Mouse (Mus musculus) G1E (cell line): ENCODE data around the gene Hs1bp3. TPM values are rescaled to one million over a fixed set of nuclear protein-coding genes. Genes with fewer than 3 reads are reported as not detected.

Experiments
- ATAC-seq: 2 replicates; pipeline ENCODE4 v1.8.0; 2016; ENCODE audit warnings: mild to moderate bottlenecking; ENCODE audit not compliant: insufficient number of reproducible peaks, poor library complexity, low FRiP score, severe bottlenecking; ENCODE audit errors: extremely low read depth
- DNase-seq: peaks from one replicate; pipeline ENCODE4 v3.0.0; 2012; ENCODE audit warnings: low spot score
- H3K27me3 ChIP-seq: 2 replicates; pipeline ENCODE4 v1.6.1; 2012; ENCODE audit warnings: mild to moderate bottlenecking, low read length, inconsistent platforms; ENCODE audit not compliant: insufficient read depth
- H3K36me3 ChIP-seq: replicated peaks from 2 replicates; pipeline ENCODE3; 2012; ENCODE audit warnings: mild to moderate bottlenecking, inconsistent platforms
- H3K4me1 ChIP-seq: 2 replicates; pipeline ENCODE4 v1.6.1; 2012; ENCODE audit warnings: low read depth, low read length, inconsistent platforms, mixed read lengths; ENCODE audit not compliant: insufficient read depth
- H3K4me3 ChIP-seq: 2 replicates; pipeline ENCODE4 v1.5.1; 2012; ENCODE audit warnings: low read depth, mild to moderate bottlenecking, inconsistent platforms, low read length, moderate library complexity, mixed read lengths
- H3K9me3 ChIP-seq: replicated peaks from 2 replicates; pipeline ENCODE4 v1.6.1; 2012; ENCODE audit warnings: inconsistent platforms
- CTCF ChIP-seq: IDR thresholded peaks from 2 replicates; pipeline ENCODE4 v1.5.1; 2012; ENCODE audit warnings: low read depth, low read length, inconsistent platforms, mixed read lengths
- GATA1 ChIP-seq: IDR thresholded peaks from 2 replicates; pipeline ENCODE4 v1.6.1; 2012; ENCODE audit warnings: borderline replicate concordance, low read length, inconsistent platforms, mixed read lengths
- GATA2 ChIP-seq: IDR thresholded peaks from 2 replicates; pipeline ENCODE4 v1.6.1; 2012; ENCODE audit warnings: low read depth, low read length, inconsistent platforms, borderline replicate concordance
- POLR2AphosphoS5 ChIP-seq: IDR thresholded peaks from 2 replicates; pipeline ENCODE4 v1.6.1; 2012; ENCODE audit warnings: low read depth, low read length, inconsistent platforms; ENCODE audit not compliant: insufficient replicate concordance
- TAL1 ChIP-seq: conservative IDR thresholded peaks from 2 replicates; pipeline ENCODE4 v1.6.1; 2012; ENCODE audit warnings: low read depth, low read length, inconsistent platforms, mixed read lengths
- polyA plus RNA-seq: library from polyadenylated mRNA; stranded (reverse); fragments of >175 nt; gene quantifications from 2 replicates; pipeline ENCODE4 v1.2.3, GENCODE M21; 2012
- total RNA-seq, 2 experiments: library from RNA; stranded (forward) in 1 of 2; stranded (reverse) in 1 of 2; fragments of 200-1000 nt in 1 of 2; fragments of >200 nt in 1 of 2; fragmentation: Nextera tagmentation in 1 of 2; gene quantifications; 2 replicates each; pipeline ENCODE4 v1.2.3; 2014 to 2017

Gene Hs1bp3
- total and polyA plus RNA-seq, 3 experiments = 17.6 to 19.1 (median 18.8) TPM

GRCm38 (mm10) chr12:8326825-8327674 is 13.8 kb downstream of the Hs1bp3 start:
- Histone ChIP-seq H3K4me1 (no peaks in the 10 kb centered on the region), H3K4me3 (no peak overlapping the region), H3K27me3 (no peaks in the 10 kb centered on the region), H3K9me3 (no peaks in the 10 kb centered on the region), H3K36me3 (peaks cover 99% of the 10 kb centered on the region)
- no peak for TF ChIP-seq TAL1
- no peak for TF ChIP-seq POLR2AphosphoS5
- TF ChIP-seq GATA1 = no peak
- TF ChIP-seq CTCF = no peak
- TF ChIP-seq GATA2 = no peak
- DNase-seq = peak; percentile 34
- peak; percentile 73 for ATAC-seq

- Histone ChIP-seq H3K27me3 (no peaks in the 10 kb centered on the region), H3K36me3 (peaks cover 98% of the 10 kb centered on the region), H3K4me3 (no peak overlapping the region), H3K4me1 (no peaks in the 10 kb centered on the region), H3K9me3 (no peaks in the 10 kb centered on the region)
- no peak for ATAC-seq
- TF ChIP-seq TAL1 = no peak
- TF ChIP-seq GATA2 = no peak
- no peak for TF ChIP-seq POLR2AphosphoS5
- TF ChIP-seq CTCF = no peak
- TF ChIP-seq GATA1 = no peak
- DNase-seq = no peak
Observed at GRCm38 (mm10) chr12:8327675-8328053, 14.4 kb downstream of the Hs1bp3 start.

DNA sequence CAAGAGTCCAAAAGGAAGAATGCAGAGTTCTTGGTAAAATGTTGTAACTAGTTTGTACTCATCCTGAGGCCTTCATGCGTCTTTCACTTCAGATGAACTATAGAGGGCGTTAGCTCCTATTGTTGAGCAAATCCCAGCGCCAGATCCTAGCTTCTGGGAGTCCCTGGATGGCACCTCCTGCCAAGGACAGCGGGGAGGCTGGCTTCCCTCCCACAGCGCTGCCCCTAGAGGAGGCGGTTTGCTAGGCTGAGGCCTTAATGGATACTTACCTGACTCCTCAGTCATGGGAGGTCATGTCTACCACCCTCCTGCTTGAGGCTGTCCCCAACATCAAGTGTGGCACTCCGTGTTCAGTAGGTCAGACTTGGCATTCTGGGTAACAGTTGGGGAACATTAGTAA is 16.0 kb downstream of the Hs1bp3 start:
- no peak for DNase-seq
- Histone ChIP-seq H3K27me3 (no peaks in the 10 kb centered on the region), H3K4me1 (no peaks in the 10 kb centered on the region), H3K36me3 (peaks cover 97% of the 10 kb centered on the region), H3K9me3 (no peaks in the 10 kb centered on the region), H3K4me3 (no peak overlapping the region)
- no peak for ATAC-seq
- TF ChIP-seq GATA2 (no peak), GATA1 (no peak), CTCF (no peak)

- no peak overlapping the region for H3K4me3 ChIP-seq
- H3K27me3 ChIP-seq = no peaks in the 10 kb centered on the region
- H3K36me3 ChIP-seq = peaks cover 96% of the 10 kb centered on the region
- ATAC-seq = no peak
- no peaks in the 10 kb centered on the region for H3K4me1 ChIP-seq
- no peak for TF ChIP-seq POLR2AphosphoS5
- no peak for TF ChIP-seq CTCF
- no peak for TF ChIP-seq GATA1
- DNase-seq = no peak
- no peaks in the 10 kb centered on the region for H3K9me3 ChIP-seq
Observed at GRCm38 (mm10) chr12:8331489-8332173, 18.4 kb downstream of the Hs1bp3 start.

GRCm38 (mm10) chr12:8332174-8332542 is 18.9 kb downstream of the Hs1bp3 start:
- no peaks in the 10 kb centered on the region for H3K27me3 ChIP-seq
- no peaks in the 10 kb centered on the region for H3K4me1 ChIP-seq
- peaks cover 96% of the 10 kb centered on the region for H3K36me3 ChIP-seq
- ATAC-seq (no peak), DNase-seq (no peak)
- TF ChIP-seq POLR2AphosphoS5 (no peak), GATA2 (no peak), CTCF (no peak), TAL1 (no peak), GATA1 (no peak)
- no peaks in the 10 kb centered on the region for H3K9me3 ChIP-seq
- H3K4me3 ChIP-seq = no peak overlapping the region

GRCm38 (mm10) chr12:8333617-8334016 is 20.4 kb downstream of the Hs1bp3 start:
- no peaks in the 10 kb centered on the region for H3K27me3 ChIP-seq
- ATAC-seq (no peak), DNase-seq (no peak)
- H3K36me3 ChIP-seq = peaks cover 95% of the 10 kb centered on the region
- TF ChIP-seq POLR2AphosphoS5 (no peak), CTCF (no peak), GATA2 (no peak), GATA1 (no peak), TAL1 (no peak)
- no peaks in the 10 kb centered on the region for H3K9me3 ChIP-seq
- H3K4me3 ChIP-seq = no peak overlapping the region
- H3K4me1 ChIP-seq = no peaks in the 10 kb centered on the region
